In genomic region chr11:17351476-17351875, GRCm38 (mm10) we compare ENCODE assay signal across 28 mouse cellular contexts.
DNase-seq lines count a peak whose midpoint lies in the region; ATAC-seq and TF ChIP-seq lines count a peak whose summit lies in the region.
"Had no signal": no experiment of that assay in that cellular context is flagged by ENCODE, and none has a peak within 500 bp of the region (broad histone marks: within the 10 kb centered on the region; RNA-seq: fewer than 3 reads in every experiment).

No protein-coding gene starts in this region.

- no peak for ATAC-seq in forebrain, postnatal 0 days
- no peak for ATAC-seq in forebrain, embryonic 13.5 days
- no peak for ATAC-seq in lung, postnatal 0 days
- ATAC-seq: inflammation-experienced regulatory T-cells, adult 6 months; Patski had no signal

- H3K27ac ChIP-seq in forebrain, postnatal 0 days (ENCODE audit: low read depth, low read length): no peak overlapping the region
- H3K27ac ChIP-seq in forebrain, embryonic 13.5 days: no peak overlapping the region
- H3K27ac ChIP-seq in lung, postnatal 0 days (ENCODE audit: low read length): no peak overlapping the region
- H3K27ac ChIP-seq: gastrocnemius, adult 2 months; heart, adult 2 months; limb, embryonic 10.5 days; limb, embryonic 15.5 days; liver, embryonic 13.5 days; neural tube, embryonic 12.5 days; stomach, embryonic 15.5 days had no signal

- WGBS in forebrain, postnatal 0 days: 70% methylated on average over 1 of the region's 1 CpGs
- 94% methylated on average over 1 of the region's 1 CpGs for WGBS in forebrain, embryonic 13.5 days
- 91% methylated on average over 1 of the region's 1 CpGs for WGBS in lung, postnatal 0 days

- no peaks in the 10 kb centered on the region for H3K36me3 ChIP-seq in forebrain, postnatal 0 days (ENCODE audit: insufficient read depth)
- no peaks in the 10 kb centered on the region for H3K36me3 ChIP-seq in forebrain, embryonic 13.5 days (ENCODE audit: poor library complexity, severe bottlenecking)
- H3K36me3 ChIP-seq in lung, postnatal 0 days (ENCODE audit: insufficient read depth, low read length): no peaks in the 10 kb centered on the region
- H3K36me3 ChIP-seq: heart, embryonic 12.5 days; limb, embryonic 10.5 days; limb, embryonic 15.5 days; liver, embryonic 13.5 days; neural tube, embryonic 12.5 days; stomach, embryonic 15.5 days had no signal

- H3K4me2 ChIP-seq in forebrain, postnatal 0 days (ENCODE audit: low read depth): no peak overlapping the region
- H3K4me2 ChIP-seq in forebrain, embryonic 13.5 days: no peak overlapping the region
- H3K4me2 ChIP-seq in lung, postnatal 0 days (replicated peaks; ENCODE audit: low read depth, low read length): no peak overlapping the region
- H3K4me2 ChIP-seq: heart, embryonic 12.5 days; hindbrain, embryonic 14.5 days; limb, embryonic 15.5 days; liver, embryonic 13.5 days; stomach, embryonic 15.5 days had no signal

- DNase-seq in forebrain, postnatal 0 days: peak; percentile 4
- peak; percentile 32 to 66 for DNase-seq in layer of hippocampus, adult 18-20 months (ENCODE audit: low spot score in 2 of 2)
- no peak for DNase-seq in layer of hippocampus, postnatal 25 days (ENCODE audit: extremely low spot score in 1 of 2, low spot score in 1 of 2)
- DNase-seq in layer of hippocampus, adult 9-10 months (ENCODE audit: low spot score): peak; percentile 15
- peak; percentile 33 for DNase-seq in telencephalon, adult 2 months (ENCODE audit: low read depth, low spot score)
- no peak for DNase-seq in ovary, adult 18-20 months (ENCODE audit: low spot score)
- no peak for DNase-seq in lung, postnatal 0 days (ENCODE audit: low spot score)
- DNase-seq: adrenal gland, postnatal 14 days; cerebellum, adult 18-20 months; gastrocnemius, adult 2 months; heart, adult 2 months; heart, postnatal 4 days; liver, embryonic 13.5 days; lung, adult 18-20 months; lung, postnatal 10 days; retina, postnatal 1 day; right cerebral cortex, postnatal 14 days; thymus, adult 18-20 months; thymus, postnatal 25 days had no signal

- 0 out of 2 replicates have a peak, but pooled peaks cover 7% of the 10 kb centered on the region for H3K4me1 ChIP-seq in forebrain, postnatal 0 days (ENCODE audit: insufficient read depth)
- H3K4me1 ChIP-seq in forebrain, embryonic 13.5 days: peaks cover 18% of the 10 kb centered on the region
- no peaks in the 10 kb centered on the region for H3K4me1 ChIP-seq in lung, postnatal 0 days (ENCODE audit: insufficient read depth, low read depth, low read length)
- H3K4me1 ChIP-seq: heart, embryonic 12.5 days; limb, embryonic 15.5 days; liver, embryonic 13.5 days; stomach, embryonic 15.5 days had no signal

- no peak for TF ChIP-seq CTCF in forebrain, postnatal 0 days (IDR thresholded peaks at IDR 0.05; ENCODE audit: low read depth)
- no peak for TF ChIP-seq CTCF in lung, postnatal 0 days (IDR thresholded peaks at IDR 0.05)

- H3K4me3 ChIP-seq in forebrain, postnatal 0 days (ENCODE audit: low read depth, low read length): no peak overlapping the region
- no peak overlapping the region for H3K4me3 ChIP-seq in forebrain, embryonic 13.5 days
- no peak overlapping the region for H3K4me3 ChIP-seq in lung, postnatal 0 days (ENCODE audit: low read depth, low read length)
- H3K4me3 ChIP-seq: gastrocnemius, adult 2 months; heart, adult 2 months; heart, embryonic 12.5 days; limb, embryonic 10.5 days; limb, embryonic 15.5 days; liver, embryonic 13.5 days; neural tube, embryonic 12.5 days; stomach, embryonic 15.5 days had no signal

- no peaks in the 10 kb centered on the region for H3K9me3 ChIP-seq in forebrain, postnatal 0 days (ENCODE audit: low read length)
- H3K9me3 ChIP-seq in forebrain, embryonic 13.5 days (replicated peaks): no peaks in the 10 kb centered on the region
- H3K9me3 ChIP-seq in lung, postnatal 0 days (ENCODE audit: low read length): no peaks in the 10 kb centered on the region
- H3K9me3 ChIP-seq: heart, embryonic 12.5 days; limb, embryonic 10.5 days; limb, embryonic 15.5 days; liver, embryonic 13.5 days; neural tube, embryonic 12.5 days; stomach, embryonic 15.5 days had no signal

- no peaks in the 10 kb centered on the region for H3K27me3 ChIP-seq in forebrain, postnatal 0 days (ENCODE audit: insufficient read depth, low read length)
- H3K27me3 ChIP-seq in forebrain, embryonic 13.5 days: no peaks in the 10 kb centered on the region
- H3K27me3 ChIP-seq in lung, postnatal 0 days (replicated peaks; ENCODE audit: insufficient read depth, low read length): no peaks in the 10 kb centered on the region
- H3K27me3 ChIP-seq: heart, embryonic 12.5 days; limb, embryonic 15.5 days; liver, embryonic 13.5 days; neural tube, embryonic 12.5 days; Patski; stomach, embryonic 15.5 days had no signal

- H3K9ac ChIP-seq in forebrain, postnatal 0 days: no peak overlapping the region
- H3K9ac ChIP-seq in forebrain, embryonic 13.5 days: no peak overlapping the region
- no peak overlapping the region for H3K9ac ChIP-seq in lung, postnatal 0 days (replicated peaks; ENCODE audit: low read depth)
- H3K9ac ChIP-seq: heart, embryonic 12.5 days; hindbrain, embryonic 14.5 days; limb, embryonic 15.5 days; liver, embryonic 13.5 days; neural tube, embryonic 12.5 days; stomach, embryonic 15.5 days had no signal

- no peak for TF ChIP-seq EP300 in lung, postnatal 0 days (IDR thresholded peaks at IDR 0.05)

Comparison
In these comparisons a context has a peak if more than half of its experiments do, and no peak if none do; other contexts are left out.
1. DNase-seq: peak in forebrain, postnatal 0 days (single experiment), layer of hippocampus, adult 18-20 months (2 of 2), layer of hippocampus, adult 9-10 months (single experiment) and telencephalon, adult 2 months (single experiment); none in layer of hippocampus, postnatal 25 days (0 of 2), ovary, adult 18-20 months (single experiment) and lung, postnatal 0 days (single experiment).